Mouse (Mus musculus) liver, adult 2 months (tissue): ENCODE measurements around the gene Psmc3ip. TPM values are rescaled to one million over a fixed set of nuclear protein-coding genes. Genes with fewer than 3 reads are reported as not detected.

Experiments
- DNase-seq: peaks from one replicate; pipeline ENCODE4 v3.0.0-alpha.2; 2011; ENCODE audit warnings: low read depth, low spot score; ENCODE audit errors: extremely low read depth
- H3K27ac ChIP-seq: fragments of 200-500 bp; replicated peaks from 2 replicates; pipeline ENCODE4 v1.5.1; 2012; ENCODE audit warnings: low read depth, mild to moderate bottlenecking, control low read depth, inconsistent platforms, low read length; ENCODE audit not compliant: insufficient read depth
- H3K27me3 ChIP-seq: fragments of 200-500 bp; 2 replicates; pipeline ENCODE4 v1.6.1; 2012; ENCODE audit warnings: mild to moderate bottlenecking, moderate library complexity, low read length, inconsistent platforms; ENCODE audit not compliant: control insufficient read depth, insufficient read depth
- H3K36me3 ChIP-seq: fragments of 200-500 bp; 2 replicates; pipeline ENCODE4 v1.6.1; 2012; ENCODE audit warnings: low read length, inconsistent platforms; ENCODE audit not compliant: control insufficient read depth, insufficient read depth
- H3K4me1 ChIP-seq: fragments of 200-500 bp; 2 replicates; pipeline ENCODE4 v1.6.1; 2011; ENCODE audit warnings: low read length; ENCODE audit not compliant: control insufficient read depth, insufficient read depth
- H3K4me3 ChIP-seq: fragments of 200-500 bp; 2 replicates; pipeline ENCODE4 v1.5.1; 2011; ENCODE audit warnings: low read depth, mild to moderate bottlenecking, control low read depth, low read length, moderate library complexity; ENCODE audit not compliant: insufficient read depth
- H3K79me2 ChIP-seq: fragments of 200-500 bp; 2 replicates; pipeline ENCODE4 v1.6.1; 2012; ENCODE audit warnings: inconsistent platforms, mild to moderate bottlenecking, low read length, moderate library complexity; ENCODE audit not compliant: control insufficient read depth, insufficient read depth
- H3K9ac ChIP-seq: fragments of 200-500 bp; 2 replicates; pipeline ENCODE4 v1.6.1; 2012; ENCODE audit warnings: low read depth, mild to moderate bottlenecking, control low read depth, inconsistent platforms, low read length
- CTCF ChIP-seq: fragments of 200-500 bp; IDR thresholded peaks from 2 replicates; pipeline ENCODE4 v1.5.1; 2011; ENCODE audit warnings: low read depth, low read length, control low read depth
- POLR2A ChIP-seq: fragments of 200-500 bp; IDR thresholded peaks from 2 replicates; pipeline ENCODE4 v1.6.1; 2011; ENCODE audit warnings: low read length, control low read depth; ENCODE audit not compliant: insufficient read depth; ENCODE audit errors: extremely low read depth
- WGBS: fragments of 180-500 bp; shearing (Covaris S2); methylation state at CpG from one replicate; pipeline ENCODE4 v1.1.7; 2018; 5-methylcytosine and 5-hydroxymethylcytosine counted together
- polyA plus RNA-seq: library from polyadenylated mRNA; depleted of rRNA; stranded (reverse); fragments of >200 nt; gene quantifications from 2 replicates; pipeline ENCODE4 v1.2.3, GENCODE M21; 2012
- total RNA-seq: library from RNA; depleted of rRNA; stranded (reverse); fragments of >200 nt; gene quantifications from 2 replicates; pipeline ENCODE4 v1.2.3, GENCODE M21; 2014

Gene Psmc3ip
- total and polyA plus RNA-seq, 2 experiments, result 0.39 to 0.55 TPM

DNA sequence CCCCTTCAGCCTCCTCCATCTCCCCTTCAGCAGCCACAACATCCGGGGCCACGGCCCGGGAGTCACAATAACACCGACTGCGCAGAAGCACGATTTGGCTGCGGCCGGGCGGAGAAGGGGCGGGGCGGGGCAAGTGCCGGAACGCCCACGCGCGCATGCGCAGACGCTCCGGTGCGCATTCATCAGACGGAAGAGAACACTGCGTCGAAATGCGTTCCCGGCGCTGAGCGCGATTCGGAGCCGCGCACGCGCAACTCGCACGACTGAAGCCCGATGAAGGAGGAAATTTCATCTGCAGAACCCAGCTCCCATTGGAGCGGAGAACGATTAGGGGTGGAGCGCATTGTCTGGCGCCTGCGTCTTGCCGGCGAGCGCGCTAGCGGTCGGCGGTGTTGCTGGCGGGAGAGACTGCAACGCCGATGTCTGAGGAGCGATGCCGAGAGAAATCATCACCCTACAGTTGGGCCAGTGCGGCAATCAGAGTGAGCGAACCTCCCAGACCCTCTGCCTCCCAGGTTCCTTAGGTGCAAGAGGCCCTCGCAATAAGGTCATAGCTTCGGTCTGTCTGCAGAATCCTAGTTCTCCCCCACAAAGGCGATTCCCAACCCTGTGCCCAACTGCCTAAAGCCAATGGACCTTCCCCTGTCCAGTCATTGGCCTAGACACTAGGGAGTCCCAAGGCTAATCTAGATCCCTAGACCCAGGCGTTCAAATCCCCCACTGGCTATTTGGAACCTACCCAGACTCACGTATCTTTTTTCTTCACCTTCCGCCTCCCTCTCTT, 24.7 kb upstream of the Psmc3ip start, which contains the start of the genes Retreg3 and Tubg1:
Gene Retreg3, minus strand, starts transcription at position 133 of the 784 bp plus-strand sequence.
Gene Tubg1, plus strand, starts transcription at position 178 of the 784 bp plus-strand sequence.
- Histone ChIP-seq H3K27me3 (no peaks in the 10 kb centered on the region), H3K9ac (peak within 1 kb of the TSS; percentile 90), H3K79me2 (peaks cover 23% of the 10 kb centered on the region), H3K36me3 (peaks cover 7% of the 10 kb centered on the region), H3K4me1 (peaks cover 14% of the 10 kb centered on the region), H3K27ac (peak within 1 kb of the TSS; percentile 81), H3K4me3 (peak within 1 kb of the TSS; percentile 87)
- peak; percentile 93 for DNase-seq
- TF ChIP-seq POLR2A, result peak; percentile 95
- TF ChIP-seq CTCF, result no peak
- under 1% methylated on average over 61 of the region's 61 CpGs for WGBS

GRCm38 (mm10) chr11:101119131-101119760, 24.0 kb upstream of the Psmc3ip start:
- Histone ChIP-seq H3K79me2 (peaks cover 26% of the 10 kb centered on the region), H3K36me3 (peaks cover 7% of the 10 kb centered on the region), H3K27ac (peak overlapping the region; percentile 81), H3K27me3 (no peaks in the 10 kb centered on the region), H3K9ac (peak overlapping the region; percentile 90), H3K4me1 (peaks cover 14% of the 10 kb centered on the region), H3K4me3 (peak overlapping the region; percentile 87)
- WGBS, result under 1% methylated on average over 37 of the region's 39 CpGs
- no peak for TF ChIP-seq CTCF
- TF ChIP-seq POLR2A, result no peak
- no peak for DNase-seq

DNA sequence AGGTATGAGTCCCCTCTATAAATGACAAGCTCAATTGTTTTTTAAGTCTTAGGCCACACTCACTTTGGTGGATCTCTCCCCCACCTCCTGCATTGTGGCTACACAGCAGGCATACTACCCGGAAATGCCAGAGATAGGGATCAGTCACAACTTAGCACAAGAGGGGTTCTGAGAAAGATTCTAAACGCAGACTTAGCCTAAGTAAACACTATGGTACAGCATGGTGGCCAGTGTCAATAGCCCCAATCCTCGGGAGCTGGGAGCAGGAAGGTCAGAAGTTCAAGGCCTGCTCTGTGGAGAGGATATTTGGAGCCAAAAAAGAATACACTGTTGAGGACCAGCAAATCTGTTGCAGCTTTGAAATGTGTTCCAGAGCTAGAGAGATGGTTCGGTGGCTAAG, 22.9 kb upstream of the Psmc3ip start:
- DNase-seq, result peak; percentile 74
- Histone ChIP-seq H3K9ac (no peak overlapping the region; the same call in 1 of the 2 replicates), H3K27ac (peak overlapping the region; percentile 45), H3K4me1 (peaks cover 16% of the 10 kb centered on the region), H3K4me3 (0 out of 2 replicates have a peak overlapping the region, but pooled peaks have one; percentile 0), H3K79me2 (peaks cover 29% of the 10 kb centered on the region), H3K27me3 (no peaks in the 10 kb centered on the region), H3K36me3 (peaks cover 2% of the 10 kb centered on the region)
- WGBS, result 1% methylated on average over 4 of the region's 4 CpGs
- TF ChIP-seq POLR2A, result no peak
- TF ChIP-seq CTCF, result no peak

DNA sequence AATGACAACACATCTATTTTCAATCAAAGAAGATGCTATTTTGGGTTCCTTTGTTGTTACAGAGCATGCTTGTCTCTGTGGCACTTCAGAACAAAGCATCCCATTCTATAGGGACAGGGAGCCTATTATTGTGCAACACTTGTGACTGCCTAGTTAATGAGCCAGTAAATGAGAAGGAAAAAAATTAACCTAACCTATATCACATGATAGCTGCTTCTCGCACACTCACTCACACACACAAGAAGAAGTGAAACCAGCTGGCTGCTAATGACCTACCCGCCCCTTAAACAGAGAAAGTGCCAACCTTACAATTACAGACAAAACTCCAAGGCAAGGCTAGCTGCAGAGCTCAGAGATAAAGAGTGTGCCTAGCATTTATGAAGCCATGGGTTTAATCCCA, 20.3 kb upstream of the Psmc3ip start:
- no peak overlapping the region for H3K27ac ChIP-seq

DNA sequence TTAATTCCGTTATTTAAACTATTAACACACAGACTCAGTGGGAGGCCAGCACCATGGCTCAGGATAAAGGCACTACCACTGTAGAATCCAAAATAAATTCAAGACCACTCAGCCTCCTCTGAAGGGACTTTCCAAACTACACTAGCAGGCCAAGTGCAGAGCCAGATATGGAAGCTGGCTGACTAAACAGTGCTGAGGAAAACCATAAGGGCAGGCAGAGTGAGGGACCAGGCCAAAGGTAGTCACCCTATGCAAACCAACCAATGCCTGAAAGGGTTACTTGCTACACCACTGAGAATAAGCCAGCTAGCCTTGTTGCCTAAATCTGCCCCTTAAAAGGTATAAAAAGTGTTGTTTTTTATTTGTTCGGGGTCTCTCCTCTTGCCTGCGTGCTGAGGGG, 16.9 kb upstream of the Psmc3ip start:
- Histone ChIP-seq H3K27ac (no peak overlapping the region), H3K36me3 (peaks cover 5% of the 10 kb centered on the region; the same call in 1 of the 2 replicates), H3K9ac (no peak overlapping the region), H3K4me1 (peaks cover 13% of the 10 kb centered on the region), H3K4me3 (no peak overlapping the region), H3K79me2 (peaks cover 46% of the 10 kb centered on the region; the same call in 1 of the 2 replicates), H3K27me3 (no peaks in the 10 kb centered on the region)
- WGBS, result 92% methylated on average over 3 of the region's 3 CpGs
- TF ChIP-seq POLR2A (no peak), CTCF (no peak)
- no peak for DNase-seq

More for the DNA sequence above, 20.3 kb upstream of the Psmc3ip start:
- TF ChIP-seq CTCF (no peak), POLR2A (no peak)
- Histone ChIP-seq H3K9ac (no peak overlapping the region), H3K79me2 (peaks cover 44% of the 10 kb centered on the region), H3K36me3 (peaks cover 5% of the 10 kb centered on the region; the same call in 1 of the 2 replicates), H3K4me1 (peaks cover 15% of the 10 kb centered on the region), H3K4me3 (no peak overlapping the region), H3K27me3 (no peaks in the 10 kb centered on the region)
- WGBS, result 61% methylated on average over 2 of the region's 2 CpGs
- DNase-seq, result no peak
